Mouse (Mus musculus): ENCODE results near the gene Chat.

DNA sequence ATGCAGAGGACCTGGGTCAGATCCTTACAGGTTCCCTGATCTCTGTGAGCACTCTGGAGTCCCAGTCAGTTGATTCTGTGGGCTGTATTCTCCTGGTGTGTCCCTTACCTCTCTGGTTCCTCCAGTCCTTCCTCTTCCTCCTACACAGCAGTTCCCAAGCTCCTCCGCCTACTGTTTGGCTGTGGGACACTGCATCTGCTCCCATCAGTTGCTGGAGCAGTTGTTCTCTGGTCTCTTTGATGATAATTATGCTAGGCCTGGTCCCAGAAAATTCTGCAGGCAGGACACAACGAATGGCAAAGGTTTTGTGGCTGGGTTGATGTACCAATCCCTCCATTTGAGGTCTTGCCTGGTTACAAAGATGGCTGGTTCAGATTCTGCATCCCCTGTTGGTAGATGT, 35.5 kb upstream of the Chat start:
- no peak for TF ChIP-seq GATA1 (IDR thresholded peaks at IDR 0.05; ENCODE audit: low read length)
- no peak for TF ChIP-seq TAL1 (IDR thresholded peaks at IDR 0.05; ENCODE audit: low read length)
